Mouse (Mus musculus) frontal cortex, adult 2 months (tissue): ENCODE data around the gene Cerk. TPM values are rescaled to one million over a fixed set of nuclear protein-coding genes. Genes with fewer than 3 reads are reported as not detected.

Source experiments
- DNase-seq, 2 experiments: peaks; one replicate each; pipeline ENCODE4 v3.0.0; 2022; ENCODE audit warnings: low spot score in 1 of 2; ENCODE audit errors: extremely low spot score in 1 of 2
- polyA plus RNA-seq: library from polyadenylated mRNA; depleted of rRNA; stranded (reverse); fragments of >200 nt; gene quantifications from 2 replicates; pipeline ENCODE4 v1.2.3, GENCODE M21; 2012; rRNA removed

Gene Cerk
- polyA plus RNA-seq, 1 experiment = 50.2 TPM

- no peak for DNase-seq
These were observed 90.0 kb downstream of the Cerk start for GRCm38 (mm10) chr15:86095722-86096603.

GRCm38 (mm10) chr15:86094324-86095121 is 91.4 kb downstream of the Cerk start:
- no peak for DNase-seq

- DNase-seq = no peak
These were observed 92.7 kb downstream of the Cerk start for GRCm38 (mm10) chr15:86093236-86093635.

- DNase-seq = no peak
These were observed 93.8 kb downstream of the Cerk start for GRCm38 (mm10) chr15:86091998-86092670.

- no peak for DNase-seq
These were observed 94.5 kb downstream of the Cerk start for GRCm38 (mm10) chr15:86091201-86091997.

GRCm38 (mm10) chr15:86090578-86090977 is 95.4 kb downstream of the Cerk start:
- DNase-seq = no peak

- DNase-seq = no peak
These were observed 95.9 kb downstream of the Cerk start for GRCm38 (mm10) chr15:86089991-86090529.

Other genes with a start within 250 kb of the Cerk start
- gene Celsr1, start 152.4 kb downstream of the Cerk start, polyA plus RNA-seq = 1.9 and 2.6 TPM in 2 replicates
- 32.2 and 39.5 TPM in 2 replicates for gene Gramd4, start 128.4 kb downstream of the Cerk start, polyA plus RNA-seq
- gene Tbc1d22a, start 28.3 kb upstream of the Cerk start, polyA plus RNA-seq = 28.3 and 29.4 TPM in 2 replicates